Mouse (Mus musculus) adrenal gland, adult (tissue): ENCODE data around the gene Ptpn12.

ENCODE experiments used
- DNase-seq, 2 experiments: peaks; one replicate each; pipeline ENCODE4 v3.0.0; 2022 to 2023; ENCODE audit warnings: low spot score in 1 of 2; ENCODE audit not compliant: inconsistent age in 2 of 2

Ptpn12 gene

GRCm38 (mm10) chr5:21032626-21033025, 23.1 kb downstream of the Ptpn12 start:
- no peak for DNase-seq

- DNase-seq, result no peak
Measured at GRCm38 (mm10) chr5:21030226-21030625, 25.5 kb downstream of the Ptpn12 start.

DNA sequence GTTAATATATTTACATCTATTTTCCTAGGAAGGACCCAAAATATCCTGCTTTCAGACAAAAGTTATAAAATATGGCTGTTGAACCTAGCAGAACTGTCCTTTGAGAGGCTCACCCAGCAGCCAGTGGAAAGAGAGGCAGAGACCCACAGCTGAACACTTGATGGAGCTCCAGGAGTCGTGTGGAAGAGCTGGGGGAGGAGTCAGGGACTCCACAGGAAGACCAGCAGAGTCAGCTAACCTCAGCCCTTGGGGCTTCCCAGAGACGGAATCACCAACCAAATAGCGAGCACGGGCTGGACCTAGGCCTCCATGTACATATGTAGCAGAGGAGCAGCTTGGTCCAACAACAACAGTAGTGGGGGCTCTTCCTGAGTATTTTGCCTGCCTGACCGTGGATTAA, 38.6 kb downstream of the Ptpn12 start:
- DNase-seq, result peak; percentile 13 to 38

DNA sequence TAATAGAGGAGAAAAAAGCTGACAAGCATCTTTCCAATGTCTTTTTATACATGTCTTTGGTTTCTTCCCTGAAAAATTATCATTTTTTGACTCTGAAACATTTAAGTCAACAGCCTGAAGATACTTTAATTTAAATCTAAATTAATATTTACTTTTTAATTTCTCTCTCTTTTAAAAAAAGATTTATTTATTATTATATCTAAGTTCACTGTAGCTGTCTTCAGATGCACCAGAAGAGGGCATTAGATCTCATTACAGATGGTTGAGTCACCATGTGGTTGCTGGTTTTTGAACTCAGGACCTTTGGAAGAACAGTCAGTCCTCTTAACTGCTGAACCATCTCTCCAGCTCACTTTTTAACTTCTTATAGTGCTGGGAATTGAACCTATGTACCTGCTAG, 44.8 kb downstream of the Ptpn12 start:
- DNase-seq, result no peak

- no peak for DNase-seq
Measured at GRCm38 (mm10) chr5:21002723-21003122, 53.0 kb downstream of the Ptpn12 start.

- no peak for DNase-seq
Measured at GRCm38 (mm10) chr5:21001622-21002315, 53.9 kb downstream of the Ptpn12 start.

DNA sequence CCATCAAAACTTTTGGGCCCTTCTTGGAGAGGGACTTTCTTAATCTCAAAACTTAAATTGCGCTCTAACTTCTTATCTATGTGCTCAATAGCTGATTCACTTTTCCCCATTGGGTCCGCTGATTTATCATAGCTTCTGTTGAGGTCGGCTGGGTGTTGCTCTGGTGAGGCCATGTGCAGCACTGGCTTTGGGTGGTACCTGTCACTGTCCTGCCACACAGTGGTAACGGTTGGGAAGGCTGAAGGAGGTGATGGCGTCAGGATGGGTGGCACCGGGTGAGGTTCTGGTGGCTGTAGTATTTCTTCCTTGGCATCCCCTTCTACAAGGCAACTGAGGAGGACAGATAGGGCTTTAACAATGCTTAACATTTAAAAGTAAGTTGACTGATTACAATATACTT, 57.3 kb downstream of the Ptpn12 start:
- DNase-seq, result no peak

DNA sequence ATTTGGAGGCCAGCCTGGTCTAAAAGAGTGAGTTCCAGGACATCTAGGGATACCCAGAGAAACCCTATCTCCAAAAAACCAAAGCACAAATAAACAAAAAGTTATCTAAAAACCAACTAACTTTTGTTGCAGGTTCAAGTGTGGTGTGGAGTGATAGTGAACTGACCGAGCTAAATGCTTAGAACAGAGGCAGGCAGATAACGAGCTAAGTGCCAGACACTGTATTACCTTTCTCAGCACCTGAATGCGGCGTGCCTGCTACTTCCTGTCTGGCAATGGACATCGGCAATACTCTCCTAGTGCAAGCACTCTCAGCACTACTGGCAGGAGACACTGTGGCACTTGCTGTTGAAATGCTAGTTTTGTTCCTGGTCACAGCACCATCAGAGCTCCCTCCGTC, 58.2 kb downstream of the Ptpn12 start:
- no peak for DNase-seq

GRCm38 (mm10) chr5:20990062-20990809, 65.5 kb downstream of the Ptpn12 start:
- peak in 1 of 2 experiments; percentile 17 for DNase-seq

GRCm38 (mm10) chr5:20986271-20986670, 69.4 kb downstream of the Ptpn12 start:
- no peak for DNase-seq

GRCm38 (mm10) chr5:20983505-20983904, 72.2 kb downstream of the Ptpn12 start:
- no peak for DNase-seq

GRCm38 (mm10) chr5:20974690-20975089, 81.0 kb downstream of the Ptpn12 start:
- no peak for DNase-seq

DNA sequence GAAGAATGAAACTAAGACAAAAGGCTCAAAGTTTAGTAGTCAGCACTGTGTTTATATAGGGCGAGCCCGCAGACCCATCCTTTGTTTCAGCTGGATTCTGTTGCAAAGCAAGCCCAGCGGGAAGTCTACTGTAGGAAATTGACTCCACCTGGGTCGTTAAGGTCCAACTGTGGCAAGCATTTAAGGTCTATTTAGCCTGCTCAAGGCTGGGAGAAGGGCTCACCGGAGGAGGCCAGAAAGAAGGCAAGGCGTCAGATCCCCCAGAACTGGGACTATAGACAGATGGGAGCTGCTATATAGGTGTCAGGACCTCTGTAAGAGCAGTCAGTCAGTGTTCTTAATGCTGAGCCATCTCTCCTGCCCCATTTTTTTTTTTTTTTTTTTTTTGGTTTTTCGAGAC, 81.7 kb downstream of the Ptpn12 start:
- no peak for DNase-seq

GRCm38 (mm10) chr5:20973069-20973468, 82.6 kb downstream of the Ptpn12 start:
- no peak for DNase-seq

DNA sequence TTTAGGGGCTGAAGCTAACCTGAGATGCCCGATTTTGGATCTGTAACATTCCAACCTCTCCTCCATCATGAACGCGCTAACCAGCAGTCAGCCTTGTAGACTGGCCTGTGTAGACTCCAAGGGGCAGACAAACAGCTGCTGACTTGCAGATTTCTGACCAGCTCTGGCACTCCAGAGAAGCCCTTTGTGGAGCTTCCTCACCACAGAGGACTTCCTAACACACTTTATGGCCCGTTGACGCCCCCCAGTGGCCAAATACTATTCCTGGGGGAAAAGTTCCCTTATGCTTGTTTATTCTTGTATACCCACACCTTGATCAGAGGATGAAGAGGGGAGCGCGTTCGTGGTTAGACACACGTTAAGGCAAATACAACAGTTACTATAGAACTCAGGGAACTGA, 86.7 kb downstream of the Ptpn12 start:
- DNase-seq, result peak; percentile 59 to 86

- DNase-seq, result no peak
Measured at GRCm38 (mm10) chr5:20968493-20968892, 87.2 kb downstream of the Ptpn12 start.

- DNase-seq, result no peak
Measured at GRCm38 (mm10) chr5:20967942-20968341, 87.8 kb downstream of the Ptpn12 start.

DNA sequence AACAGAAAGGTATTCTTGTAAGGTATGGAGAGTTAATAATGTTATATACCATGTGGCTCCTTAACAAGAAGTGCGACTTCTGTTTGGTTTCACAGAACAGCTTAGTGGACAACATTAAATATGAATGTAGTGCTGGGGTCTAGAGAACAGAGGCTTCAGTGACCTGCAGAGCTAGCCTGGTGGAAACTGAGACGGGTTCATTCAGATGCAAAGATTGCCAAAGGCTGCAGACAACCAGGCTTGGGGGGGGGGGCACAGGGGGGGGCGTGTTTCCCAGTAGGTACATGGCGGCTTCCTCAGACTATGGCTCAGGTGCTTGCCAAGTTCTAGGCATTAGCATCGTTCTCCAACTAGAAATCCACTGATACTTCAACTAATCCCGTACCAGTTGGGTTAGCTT, 91.3 kb downstream of the Ptpn12 start:
- no peak for DNase-seq

GRCm38 (mm10) chr5:20963295-20963694, 92.4 kb downstream of the Ptpn12 start:
- no peak for DNase-seq

DNA sequence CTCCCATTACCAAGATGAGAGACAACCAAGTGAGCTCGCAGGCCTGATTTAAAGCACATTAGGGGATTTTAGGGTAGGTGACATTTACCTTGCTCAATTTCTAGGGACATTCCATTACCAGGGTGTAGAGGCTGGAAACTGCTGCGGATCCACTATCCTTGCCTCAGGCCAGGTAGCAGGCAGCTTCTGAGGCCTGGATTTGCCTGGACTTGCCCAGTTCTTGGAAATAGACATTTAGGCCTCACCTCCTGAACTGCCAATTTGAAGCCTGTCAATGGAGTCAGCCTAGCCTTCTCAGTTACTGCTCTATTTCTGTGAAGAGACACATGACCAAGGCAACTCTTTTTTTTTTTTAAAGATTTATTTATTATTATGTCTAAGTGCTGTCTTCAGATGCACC, 94.8 kb downstream of the Ptpn12 start:
- DNase-seq, result no peak

DNA sequence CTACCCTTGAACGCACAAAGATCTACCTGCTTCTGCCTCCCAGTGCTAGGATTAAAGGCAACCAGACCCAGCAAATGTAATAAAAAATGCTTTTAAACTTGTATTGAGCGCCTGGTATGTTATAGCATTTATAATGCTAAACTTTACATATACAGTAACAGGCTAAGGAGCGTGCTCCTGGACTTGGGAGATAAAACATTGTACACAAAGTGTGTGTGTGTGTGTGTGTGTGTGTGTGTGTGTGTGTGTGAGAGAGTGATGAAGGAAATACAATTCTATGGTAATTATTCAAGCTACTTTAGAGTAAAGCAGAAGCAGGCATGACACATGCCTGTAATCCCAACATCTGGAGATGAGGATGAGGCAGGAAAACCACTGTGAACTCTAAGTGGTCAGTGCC, 99.4 kb downstream of the Ptpn12 start, which contains the start of gene Rsbn1l:
Gene Rsbn1l, minus strand, starts transcription at position 101 of the 400 bp plus-strand sequence.
- no peak for DNase-seq

- peak in 1 of 2 experiments; percentile 50 for DNase-seq
Measured at GRCm38 (mm10) chr5:20955114-20955835, 100.4 kb downstream of the Ptpn12 start.
